Mouse (Mus musculus) testis, adult 2 months (tissue): ENCODE results near the gene Kdm5b. TPM values are rescaled to one million over a fixed set of nuclear protein-coding genes. Genes with fewer than 3 reads are reported as not detected.
A peak's percentile ranks its signal among the peaks of the same experiment; 100 is the strongest.

ENCODE experiments used
- H3K27ac ChIP-seq: fragments of 200-500 bp; 2 replicates; pipeline ENCODE4 v1.5.1; 2012; ENCODE audit warnings: low read depth, low read length; ENCODE audit not compliant: control insufficient read depth, insufficient read depth
- H3K27me3 ChIP-seq: fragments of 200-500 bp; 2 replicates; pipeline ENCODE4 v1.6.1; 2012; ENCODE audit warnings: mild to moderate bottlenecking, low read length, moderate library complexity; ENCODE audit not compliant: control insufficient read depth, insufficient read depth
- H3K36me3 ChIP-seq: fragments of 200-500 bp; 2 replicates; pipeline ENCODE4 v1.6.1; 2012; ENCODE audit warnings: mild to moderate bottlenecking, low read length; ENCODE audit not compliant: control insufficient read depth, insufficient read depth
- H3K4me1 ChIP-seq: fragments of 200-500 bp; 2 replicates; pipeline ENCODE4 v1.6.1; 2012; ENCODE audit warnings: low read length; ENCODE audit not compliant: control insufficient read depth, insufficient read depth
- H3K4me3 ChIP-seq: fragments of 200-500 bp; 2 replicates; pipeline ENCODE4 v1.5.1; 2012; ENCODE audit warnings: low read depth, mild to moderate bottlenecking, low read length, moderate library complexity, mixed read lengths; ENCODE audit not compliant: control insufficient read depth
- CTCF ChIP-seq: fragments of 200-500 bp; IDR thresholded peaks from 2 replicates; pipeline ENCODE4 v1.5.1; 2012; ENCODE audit warnings: low read depth, mild to moderate bottlenecking, inconsistent platforms, low read length, moderate library complexity; ENCODE audit not compliant: control insufficient read depth, insufficient read depth, insufficient replicate concordance
- POLR2A ChIP-seq: fragments of 200-500 bp; IDR thresholded peaks from 2 replicates; pipeline ENCODE4 v1.6.1; 2012; ENCODE audit warnings: low read depth, mild to moderate bottlenecking, inconsistent platforms, low read length, moderate library complexity; ENCODE audit not compliant: control insufficient read depth
- polyA plus RNA-seq: library from polyadenylated mRNA; depleted of rRNA; stranded (reverse); fragments of >200 nt; gene quantifications from 2 replicates; pipeline ENCODE4 v1.2.3, GENCODE M21; 2012; rRNA removed

The Kdm5b gene
- polyA plus RNA-seq, 1 experiment = 43.6 TPM

DNA sequence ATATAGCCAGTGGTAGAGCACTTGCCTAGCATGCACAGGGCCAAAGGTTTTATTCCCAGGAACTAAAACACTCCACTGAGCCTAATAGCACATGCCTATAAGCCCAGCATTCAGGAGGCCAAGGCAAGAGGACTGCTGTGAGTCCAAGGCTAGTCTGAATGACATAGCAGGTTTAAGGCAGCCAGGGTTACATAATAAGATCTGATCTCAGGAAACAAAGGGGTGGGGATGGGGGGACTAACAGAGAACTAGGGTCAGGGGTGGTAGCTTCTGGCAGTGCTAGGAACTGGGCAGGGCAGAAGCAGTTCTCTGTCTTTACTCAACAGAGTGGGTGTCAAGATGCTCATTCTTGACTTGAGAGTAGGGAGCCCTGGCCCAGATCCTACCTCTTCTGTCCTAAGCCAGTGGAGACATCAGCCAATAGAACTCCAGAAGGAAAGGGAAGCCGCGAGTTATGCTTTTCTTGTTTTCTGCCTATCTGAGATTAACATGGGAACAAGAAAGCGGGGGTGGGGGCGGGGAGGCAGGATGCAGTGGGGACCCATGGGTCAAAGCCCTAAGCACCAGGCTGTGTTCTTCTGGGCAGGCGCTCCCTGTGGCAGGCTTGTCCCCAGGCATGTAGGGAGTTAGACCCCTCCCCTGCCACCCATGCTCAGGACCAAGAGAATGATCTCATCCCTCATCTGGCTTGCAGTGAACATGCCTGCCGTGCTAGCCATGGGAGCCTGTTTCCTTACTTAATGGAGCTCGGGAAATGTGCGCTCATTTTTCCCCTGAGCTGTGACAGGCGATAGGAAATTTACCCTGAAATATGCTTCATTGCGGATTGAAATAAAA is 111.5 kb downstream of the Kdm5b start:
- Histone ChIP-seq H3K27me3 (no peaks in the 10 kb centered on the region), H3K4me3 (peak overlapping the region; percentile 80), H3K4me1 (no peaks in the 10 kb centered on the region), H3K36me3 (no peaks in the 10 kb centered on the region), H3K27ac (no peak overlapping the region)
- no peak for TF ChIP-seq POLR2A
- TF ChIP-seq CTCF = no peak

DNA sequence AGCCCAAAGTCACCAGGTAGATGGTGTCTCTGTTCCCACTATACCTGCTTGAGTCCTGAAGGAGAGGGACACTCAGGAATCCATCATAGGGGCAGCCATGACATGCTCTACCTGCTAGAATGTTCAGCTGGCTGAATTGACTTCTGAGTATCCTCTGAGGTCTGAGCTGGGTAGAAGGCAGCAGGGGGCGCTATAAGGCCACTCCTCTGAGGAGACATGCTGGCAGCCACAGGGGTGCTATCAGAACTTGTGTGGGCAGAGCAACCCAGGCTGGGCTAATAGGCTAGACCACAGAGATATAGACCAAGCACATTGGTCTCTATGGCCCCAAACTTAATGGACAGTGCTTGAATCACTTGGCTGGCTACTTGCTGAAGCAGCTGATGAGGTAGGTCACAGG is 114.3 kb downstream of the Kdm5b start:
- Histone ChIP-seq H3K36me3 (no peaks in the 10 kb centered on the region), H3K4me3 (no peak overlapping the region), H3K27ac (no peak overlapping the region), H3K4me1 (no peaks in the 10 kb centered on the region), H3K27me3 (no peaks in the 10 kb centered on the region)
- TF ChIP-seq CTCF (peak; percentile 40; the same call in 1 of the 2 replicates), POLR2A (no peak)

DNA sequence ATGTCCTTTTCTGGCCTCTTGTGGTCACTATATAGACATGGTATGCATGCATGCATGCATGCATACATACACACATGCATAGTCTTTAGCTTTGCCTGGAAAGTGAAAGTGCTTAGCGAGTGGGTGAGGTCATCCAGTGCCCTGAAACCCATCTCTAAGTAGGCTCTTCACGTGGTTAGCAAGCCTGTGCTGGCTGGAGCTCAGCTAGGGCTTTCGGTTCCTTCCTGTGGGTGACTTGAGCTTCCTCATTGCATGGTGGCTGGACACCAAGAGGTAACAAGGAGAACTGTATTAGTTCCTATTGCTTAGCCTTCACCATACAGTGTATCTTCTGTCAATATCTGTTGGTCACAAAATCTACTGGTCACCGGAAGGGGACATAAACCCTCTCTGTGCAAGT is 119.5 kb downstream of the Kdm5b start:
- no peak overlapping the region for H3K4me3 ChIP-seq
- H3K27ac ChIP-seq = no peak overlapping the region
- H3K4me1 ChIP-seq = no peaks in the 10 kb centered on the region
- TF ChIP-seq CTCF (no peak), POLR2A (no peak)
- H3K27me3 ChIP-seq = no peaks in the 10 kb centered on the region
- no peaks in the 10 kb centered on the region for H3K36me3 ChIP-seq

DNA sequence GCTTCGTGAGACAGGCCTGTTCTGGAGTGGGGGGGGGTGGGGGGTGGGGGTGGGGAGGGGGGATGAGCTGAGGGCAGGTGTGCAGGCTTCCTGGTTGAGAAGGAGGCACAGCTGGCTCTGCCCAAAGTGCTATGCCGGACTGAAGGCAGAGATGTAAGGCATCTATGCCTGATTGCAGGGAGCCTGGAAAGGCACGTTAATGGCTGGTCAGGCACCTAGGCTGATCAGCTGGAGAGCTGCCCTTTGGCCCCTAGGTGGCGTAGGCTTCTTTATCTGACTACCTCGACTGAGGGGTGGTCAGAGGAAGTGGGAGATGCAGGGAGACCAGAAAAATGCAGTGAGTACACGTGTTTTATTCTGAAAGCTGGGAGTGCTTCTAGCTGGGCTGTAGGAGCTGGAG is 120.6 kb downstream of the Kdm5b start:
- Histone ChIP-seq H3K4me3 (no peak overlapping the region), H3K4me1 (no peaks in the 10 kb centered on the region), H3K27me3 (no peaks in the 10 kb centered on the region), H3K36me3 (no peaks in the 10 kb centered on the region), H3K27ac (no peak overlapping the region)
- TF ChIP-seq POLR2A = no peak
- peak; percentile 8; the same call in 1 of the 2 replicates for TF ChIP-seq CTCF

DNA sequence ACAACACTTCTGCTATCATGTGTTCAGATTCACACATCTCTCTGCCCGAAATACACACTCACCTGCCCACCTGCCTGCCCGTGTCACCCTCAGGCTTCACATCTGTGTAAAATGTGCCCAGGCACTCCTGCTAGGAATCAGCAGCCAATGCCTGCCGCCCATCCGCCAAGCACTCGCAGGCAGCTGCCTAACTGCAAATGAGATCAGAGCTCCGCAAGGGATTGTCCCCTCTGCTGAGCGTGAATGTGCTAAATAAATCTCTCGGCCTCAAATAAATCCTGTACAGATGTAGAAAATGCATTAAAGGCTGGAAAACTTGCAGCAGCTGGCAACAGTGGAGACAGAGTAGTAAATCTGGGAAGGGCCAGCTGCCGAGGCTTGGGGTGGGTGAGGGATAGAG is 122.5 kb downstream of the Kdm5b start:
- no peak overlapping the region for H3K27ac ChIP-seq
- no peaks in the 10 kb centered on the region for H3K4me1 ChIP-seq
- TF ChIP-seq CTCF (no peak), POLR2A (no peak)
- no peaks in the 10 kb centered on the region for H3K36me3 ChIP-seq
- no peak overlapping the region for H3K4me3 ChIP-seq
- no peaks in the 10 kb centered on the region for H3K27me3 ChIP-seq

Other genes starting within 250 kb of the Kdm5b start
- 5.1 and 5.7 TPM in 2 replicates for gene Ppfia4, start 227.2 kb upstream of the Kdm5b start, polyA plus RNA-seq
- gene Tmem183a, start 198.2 kb upstream of the Kdm5b start, polyA plus RNA-seq = 116 and 127 TPM in 2 replicates
- gene 4933406M09Rik, start 174.2 kb upstream of the Kdm5b start, polyA plus RNA-seq = 48.3 and 57.0 TPM in 2 replicates
- 30.4 and 40.5 TPM in 2 replicates for gene Cyb5r1, start 154.6 kb upstream of the Kdm5b start, polyA plus RNA-seq
- gene Adipor1, start 144.8 kb upstream of the Kdm5b start, polyA plus RNA-seq = 79.6 and 87.4 TPM in 2 replicates
- 28.9 and 30.3 TPM in 2 replicates for gene Klhl12, start 104.6 kb upstream of the Kdm5b start, polyA plus RNA-seq
- 12.6 and 14.4 TPM in 2 replicates for gene Rabif, start 65.5 kb upstream of the Kdm5b start, polyA plus RNA-seq
- 87.2 and 108 TPM in 2 replicates for gene Mgat4e, start 10.5 kb upstream of the Kdm5b start, polyA plus RNA-seq
- 0.14 and 0.22 TPM in 2 replicates for gene Syt2, start 86.5 kb downstream of the Kdm5b start, polyA plus RNA-seq